Mouse (Mus musculus) MEL (cell line): ENCODE data around the gene Bcr. TPM values are rescaled to one million over a fixed set of nuclear protein-coding genes. Genes with fewer than 3 reads are reported as not detected.

Experiments
- DNase-seq: peaks from one replicate; pipeline ENCODE4 v3.0.0; 2011; ENCODE audit warnings: low read depth, low spot score
- H3K27ac ChIP-seq: 2 replicates; pipeline ENCODE4 v1.5.1; 2012; ENCODE audit warnings: low read depth, mild to moderate bottlenecking, control low read depth, low read length, moderate library complexity; ENCODE audit not compliant: control insufficient read depth
- H3K27me3 ChIP-seq, 2 experiments: fragments of 150-350 bp in 1 of 2; sonication (generic) in 1 of 2; 2 replicates each; pipeline ENCODE4 v1.6.1; 2012; ENCODE audit warnings: low read length in 2 of 2, mild to moderate bottlenecking in 2 of 2, improper control_type of control experiment in 1 of 2, moderate library complexity in 1 of 2; ENCODE audit not compliant: insufficient read depth in 2 of 2, control insufficient read depth in 1 of 2
- H3K36me3 ChIP-seq, 2 experiments: 2 replicates each; pipeline ENCODE4 v1.6.1; 2012 to 2014; ENCODE audit warnings: low read length in 2 of 2, improper control_type of control experiment in 1 of 2, inconsistent platforms in 1 of 2, mild to moderate bottlenecking in 1 of 2; ENCODE audit not compliant: insufficient read depth in 2 of 2, control insufficient read depth in 1 of 2
- H3K4me1 ChIP-seq, 2 experiments: fragments of 150-350 bp in 1 of 2; sonication (generic) in 1 of 2; 2 replicates each; pipeline ENCODE4 v1.6.1; 2012; ENCODE audit warnings: low read length in 2 of 2, improper control_type of control experiment in 1 of 2, mild to moderate bottlenecking in 1 of 2; ENCODE audit not compliant: insufficient read depth in 2 of 2, control insufficient read depth in 1 of 2
- H3K4me3 ChIP-seq, 2 experiments: fragments of 150-350 bp in 1 of 2; sonication (generic) in 1 of 2; 2 replicates each; pipeline ENCODE4 v1.5.1; 2012; ENCODE audit warnings: low read depth in 2 of 2, low read length in 2 of 2, mild to moderate bottlenecking in 2 of 2, moderate library complexity in 2 of 2, control low read depth in 1 of 2, improper control_type of control experiment in 1 of 2; ENCODE audit not compliant: control insufficient read depth in 1 of 2, insufficient read depth in 1 of 2
- H3K79me2 ChIP-seq: 2 replicates; pipeline ENCODE4 v1.6.1; 2012; ENCODE audit warnings: mild to moderate bottlenecking, low read length, moderate library complexity; ENCODE audit not compliant: control insufficient read depth, poor library complexity, insufficient read depth
- H3K9ac ChIP-seq: 2 replicates; pipeline ENCODE4 v1.6.1; 2012; ENCODE audit warnings: low read depth, mild to moderate bottlenecking, control low read depth, low read length, moderate library complexity; ENCODE audit not compliant: control insufficient read depth, poor library complexity, severe bottlenecking
- H3K9me3 ChIP-seq: fragments of 150-350 bp; sonication (generic); replicated peaks from 2 replicates; pipeline ENCODE4 v1.6.1; 2012; ENCODE audit warnings: mild to moderate bottlenecking, low read length, improper control_type of control experiment, moderate library complexity; ENCODE audit not compliant: insufficient read depth
- CHD2 ChIP-seq: IDR thresholded peaks from 2 replicates; pipeline ENCODE4 v1.6.1; 2011; ENCODE audit warnings: low read length, improper control_type of control experiment
- CTCF ChIP-seq, 3 experiments: IDR thresholded peaks in 2 of 3; conservative IDR thresholded peaks in 1 of 3; 2 replicates each; pipeline ENCODE4 v1.5.1; 2011 to 2012; ENCODE audit warnings: low read length in 3 of 3, low read depth in 2 of 3, mild to moderate bottlenecking in 2 of 3, improper control_type of control experiment in 1 of 3, inconsistent platforms in 1 of 3, mixed read lengths in 1 of 3, moderate library complexity in 1 of 3; ENCODE audit not compliant: control insufficient read depth in 1 of 3, insufficient read depth in 1 of 3, poor library complexity in 1 of 3, severe bottlenecking in 1 of 3
- ELF1 ChIP-seq: IDR thresholded peaks from 2 replicates; pipeline ENCODE4 v1.6.1; 2014; ENCODE audit warnings: low read depth, mild to moderate bottlenecking, inconsistent platforms, low read length, improper control_type of control experiment, moderate library complexity
- ETS1 ChIP-seq: IDR thresholded peaks from 2 replicates; pipeline ENCODE4 v1.6.1; 2012; ENCODE audit warnings: low read depth, mild to moderate bottlenecking, inconsistent platforms, low read length, improper control_type of control experiment, moderate library complexity
- JUND ChIP-seq: IDR thresholded peaks from 2 replicates; pipeline ENCODE4 v1.6.1; 2011; ENCODE audit warnings: low read depth, mild to moderate bottlenecking, improper control_type of control experiment, low read length
- MAFK ChIP-seq: IDR thresholded peaks from 2 replicates; pipeline ENCODE4 v1.6.1; 2011; ENCODE audit warnings: low read depth, mild to moderate bottlenecking, low read length, improper control_type of control experiment, borderline replicate concordance
- MEF2A ChIP-seq: IDR thresholded peaks from 2 replicates; pipeline ENCODE4 v1.6.1; 2014; ENCODE audit warnings: low read depth, mild to moderate bottlenecking, inconsistent platforms, low read length, improper control_type of control experiment; ENCODE audit not compliant: poor library complexity, insufficient replicate concordance, severe bottlenecking; ENCODE audit errors: extremely low read depth
- POLR2AphosphoS2 ChIP-seq: IDR thresholded peaks from 2 replicates; pipeline ENCODE4 v1.6.1; 2011; ENCODE audit warnings: low read length, improper control_type of control experiment
- RAD21 ChIP-seq: IDR thresholded peaks from 2 replicates; pipeline ENCODE4 v1.6.1; 2011; ENCODE audit warnings: mild to moderate bottlenecking, low read depth, low read length, improper control_type of control experiment
- SMC3 ChIP-seq: IDR thresholded peaks from 2 replicates; pipeline ENCODE4 v1.6.1; 2011; ENCODE audit warnings: low read depth, low read length, improper control_type of control experiment
- TBP ChIP-seq: IDR thresholded peaks from 2 replicates; pipeline ENCODE4 v1.8.0; 2011; ENCODE audit warnings: low read depth, low read length, improper control_type of control experiment
- TCF12 ChIP-seq: IDR thresholded peaks from 2 replicates; pipeline ENCODE4 v1.6.1; 2014; ENCODE audit warnings: low read depth, mild to moderate bottlenecking, inconsistent platforms, low read length, improper control_type of control experiment, moderate library complexity
- USF1 ChIP-seq: IDR thresholded peaks from 2 replicates; pipeline ENCODE4 v1.6.1; 2014; ENCODE audit warnings: low read depth, mild to moderate bottlenecking, inconsistent platforms, low read length, improper control_type of control experiment, moderate library complexity
- USF2 ChIP-seq, 2 experiments: IDR thresholded peaks; 2 replicates each; pipeline ENCODE4 v1.6.1; 2011 to 2012; ENCODE audit warnings: improper control_type of control experiment in 2 of 2, low read length in 2 of 2, borderline replicate concordance in 1 of 2, inconsistent platforms in 1 of 2, low read depth in 1 of 2, mild to moderate bottlenecking in 1 of 2; ENCODE audit not compliant: insufficient read depth in 1 of 2
- ZC3H11A ChIP-seq: IDR thresholded peaks from 2 replicates; pipeline ENCODE4 v1.6.1; 2012; ENCODE audit warnings: low read depth, mild to moderate bottlenecking, inconsistent platforms, low read length, improper control_type of control experiment
- ZMIZ1 ChIP-seq: IDR thresholded peaks from 2 replicates; pipeline ENCODE4 v1.6.1; 2012; ENCODE audit warnings: low read depth, mild to moderate bottlenecking, inconsistent platforms, low read length, improper control_type of control experiment, moderate library complexity
- ZNF384 ChIP-seq: IDR thresholded peaks from 2 replicates; pipeline ENCODE4 v1.6.1; 2012; ENCODE audit warnings: low read depth, mild to moderate bottlenecking, inconsistent platforms, low read length, improper control_type of control experiment
- polyA plus RNA-seq, 2 experiments: library from polyadenylated mRNA; stranded (reverse) in 1 of 2; unstranded in 1 of 2; fragments of >175 nt in 1 of 2; fragments of >200 nt in 1 of 2; gene quantifications; 2 replicates each; pipeline versions ENCODE4 v1.2.1 to v1.2.4; 2012; ENCODE audit warnings: low replicate concordance in 2 of 2, low read depth in 1 of 2; ENCODE audit not compliant: insufficient read length in 2 of 2, insufficient read depth in 1 of 2, missing spikeins in 1 of 2
- total RNA-seq: library from RNA; depleted of rRNA; stranded (reverse); fragments of 300-350 nt; gene quantifications from 2 replicates; pipeline ENCODE4 v1.2.3, GENCODE M21; 2012

Bcr gene
- total and polyA plus RNA-seq, 3 experiments: not detected

- no peaks in the 10 kb centered on the region for H3K4me1 ChIP-seq
- H3K9ac ChIP-seq: no peak overlapping the region
- TF ChIP-seq MAFK: no peak
- TF ChIP-seq USF2 (IDR thresholded peaks at IDR 0.05; ENCODE audit: borderline replicate concordance in 1 of 2, insufficient read depth in 1 of 2, low read depth in 1 of 2, low read length in 2 of 2): no peak
- no peak for DNase-seq
- no peaks in the 10 kb centered on the region for H3K9me3 ChIP-seq
- no peak overlapping the region for H3K4me3 ChIP-seq
- H3K27me3 ChIP-seq: no peaks in the 10 kb centered on the region
- H3K27ac ChIP-seq: no peak overlapping the region
- H3K36me3 ChIP-seq: no peaks in the 10 kb centered on the region
- no peaks in the 10 kb centered on the region for H3K79me2 ChIP-seq
These were observed 109.9 kb downstream of the Bcr start for GRCm38 (mm10) chr10:75170207-75170850.

GRCm38 (mm10) chr10:75173056-75173455 lies 112.7 kb downstream of the Bcr start:
- no peak for TF ChIP-seq RAD21
- no peak for TF ChIP-seq ZMIZ1
- no peak for TF ChIP-seq USF1
- no peak for TF ChIP-seq USF2 (IDR thresholded peaks at IDR 0.05; ENCODE audit: borderline replicate concordance in 1 of 2, insufficient read depth in 1 of 2, low read depth in 1 of 2, low read length in 2 of 2)
- no peak for TF ChIP-seq TCF12
- no peak for TF ChIP-seq TBP
- TF ChIP-seq ELF1: no peak
- no peak for TF ChIP-seq CTCF (IDR thresholded peaks at IDR 0.05 in 2 of 3, conservative IDR thresholded peaks at IDR 0.05 in 1 of 3; ENCODE audit: control insufficient read depth in 1 of 3, insufficient read depth in 1 of 3, low read depth in 2 of 3, low read length in 3 of 3, poor library complexity in 1 of 3, severe bottlenecking in 1 of 3)
- no peak for TF ChIP-seq ETS1
- TF ChIP-seq POLR2AphosphoS2: no peak
- TF ChIP-seq CHD2: no peak
- no peak for TF ChIP-seq SMC3
- DNase-seq: no peak
- Histone ChIP-seq H3K9ac (no peak overlapping the region), H3K27ac (no peak overlapping the region), H3K27me3 (no peaks in the 10 kb centered on the region), H3K9me3 (no peaks in the 10 kb centered on the region), H3K36me3 (no peaks in the 10 kb centered on the region), H3K79me2 (no peaks in the 10 kb centered on the region), H3K4me1 (no peaks in the 10 kb centered on the region), H3K4me3 (no peak overlapping the region)

- Histone ChIP-seq H3K36me3 (no peaks in the 10 kb centered on the region), H3K79me2 (no peaks in the 10 kb centered on the region), H3K4me1 (no peaks in the 10 kb centered on the region), H3K27ac (no peak overlapping the region), H3K9me3 (no peaks in the 10 kb centered on the region), H3K9ac (no peak overlapping the region), H3K4me3 (no peak overlapping the region)
- no peak for DNase-seq
- TF ChIP-seq USF1: no peak
- no peak for TF ChIP-seq ZC3H11A
- no peak for TF ChIP-seq JUND
- no peak for TF ChIP-seq MEF2A
- TF ChIP-seq USF2 (IDR thresholded peaks at IDR 0.05; ENCODE audit: borderline replicate concordance in 1 of 2, insufficient read depth in 1 of 2, low read depth in 1 of 2, low read length in 2 of 2): no peak
- TF ChIP-seq ZNF384: no peak
- TF ChIP-seq, all 39 proteins: peak for 0
- no peaks in the 10 kb centered on the region for H3K27me3 ChIP-seq
These were observed 113.3 kb downstream of the Bcr start for GRCm38 (mm10) chr10:75173712-75174111.
